Mouse (Mus musculus) limb, embryonic 11.5 days (tissue): ENCODE results near the gene Trim30a. TPM values are rescaled to one million over a fixed set of nuclear protein-coding genes. Genes with fewer than 3 reads are reported as not detected.
A peak's percentile ranks its signal among the peaks of the same experiment; 100 is the strongest.
"Not testable (repeated sequence)": the region's sequence is repeated elsewhere in the genome, so short reads cannot be mapped to it uniquely, and the experiment has no call there.

ENCODE experiments used
- ATAC-seq: fragments of 200-750 bp; cut with Nextera tagmentation; 2 replicates; pipeline ENCODE4 v1.8.0; 2017; ENCODE audit warnings: low read depth; ENCODE audit not compliant: insufficient number of reproducible peaks, low FRiP score, low TSS enrichment
- DNase-seq: peaks from one replicate; pipeline ENCODE4 v3.0.0-alpha.2; 2015; ENCODE audit warnings: low spot score
- H3K27ac ChIP-seq: fragments of 300-500 bp; sonication (generic); replicated peaks from 2 replicates; pipeline ENCODE4 v1.5.1; 2014; ENCODE audit warnings: low read depth, mild to moderate bottlenecking, low read length
- H3K27me3 ChIP-seq: fragments of 300-500 bp; sonication (generic); 2 replicates; pipeline ENCODE4 v1.6.1; 2014; ENCODE audit warnings: mild to moderate bottlenecking, low read length, mixed read lengths; ENCODE audit not compliant: control insufficient read depth, insufficient read depth
- H3K36me3 ChIP-seq: fragments of 300-500 bp; sonication (generic); 2 replicates; pipeline ENCODE4 v1.6.1; 2014; ENCODE audit warnings: mild to moderate bottlenecking, low read length, moderate library complexity, mixed read lengths; ENCODE audit not compliant: control insufficient read depth, insufficient read depth
- H3K4me1 ChIP-seq: fragments of 300-500 bp; sonication (generic); 2 replicates; pipeline ENCODE4 v1.6.1; 2014; ENCODE audit warnings: low read length, mixed read lengths; ENCODE audit not compliant: control insufficient read depth, insufficient read depth
- H3K4me2 ChIP-seq: fragments of 300-500 bp; sonication (generic); 2 replicates; pipeline ENCODE4 v1.6.1; 2014; ENCODE audit warnings: low read depth, mild to moderate bottlenecking, moderate library complexity; ENCODE audit not compliant: severe bottlenecking
- H3K4me3 ChIP-seq: fragments of 300-500 bp; sonication (generic); 2 replicates; pipeline ENCODE4 v1.5.1; 2014; ENCODE audit warnings: low read depth, low read length
- H3K9ac ChIP-seq: fragments of 300-500 bp; sonication (generic); 2 replicates; pipeline ENCODE4 v1.6.1; 2014; ENCODE audit warnings: mild to moderate bottlenecking, low read length
- H3K9me3 ChIP-seq: fragments of 300-500 bp; sonication (generic); 2 replicates; pipeline ENCODE4 v1.6.1; 2016; ENCODE audit warnings: low read length; ENCODE audit not compliant: control insufficient read depth
- WGBS: fragments of 180-500 bp; shearing (Covaris S2); extraction: QIAGEN DNeasy Blood & Tissue Kit; methylation state at CpG from one replicate; pipeline ENCODE4 v1.1.7; 2014; 5-methylcytosine and 5-hydroxymethylcytosine counted together
- polyA plus RNA-seq: library from polyadenylated mRNA; unstranded; fragments of >200 nt; fragmentation: Nextera tagmentation; extraction: Ambion mirVana; gene quantifications from 2 replicates; pipeline ENCODE4 v1.2.1, GENCODE M21; 2014

Gene Trim30a
- 0.51 and 0.61 TPM in 2 replicates for polyA plus RNA-seq

DNA sequence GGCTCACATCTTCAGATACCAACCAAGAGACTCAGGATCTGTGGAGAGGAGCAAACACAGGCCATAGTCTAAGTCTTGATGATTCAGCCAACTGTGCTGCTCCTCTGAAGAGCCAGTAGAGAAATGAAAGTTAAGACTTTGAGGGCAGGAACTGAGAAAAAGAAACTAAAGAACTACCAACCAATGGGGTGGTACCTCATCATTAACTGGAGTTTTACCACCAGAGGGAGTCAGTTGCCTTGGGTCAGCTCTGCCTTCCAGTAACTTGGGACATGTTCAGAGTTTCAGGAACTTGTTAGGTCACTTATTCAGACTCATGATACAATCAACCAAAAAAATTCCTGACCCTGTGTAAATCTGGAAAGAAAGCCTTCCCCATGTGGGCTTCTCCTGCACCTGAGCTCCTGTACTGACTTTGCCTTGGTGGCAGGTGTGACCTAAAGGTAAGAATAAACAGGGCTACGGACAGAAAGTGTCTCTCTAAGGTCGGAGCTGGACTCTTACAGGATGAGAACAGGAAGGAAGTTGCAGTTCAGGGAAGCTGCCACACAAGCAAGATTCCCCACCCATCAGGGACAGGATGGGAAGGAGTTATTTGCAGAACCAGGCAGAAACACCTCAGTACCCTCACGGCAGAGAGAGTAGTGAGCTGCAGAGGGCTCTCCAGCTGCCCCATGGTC is at the start of gene Trim30a:
Gene Trim30a (minus strand): TSS at position 129 of the 680 bp plus-strand sequence.
- H3K9ac ChIP-seq: no peak within 1 kb of the TSS
- H3K4me3 ChIP-seq: no peak within 1 kb of the TSS
- DNase-seq (no peak), ATAC-seq (no peak)
- no peak within 1 kb of the TSS for H3K4me2 ChIP-seq
- no peaks in the 10 kb centered on the region for H3K4me1 ChIP-seq
- no peaks in the 10 kb centered on the region for H3K9me3 ChIP-seq
- WGBS: 78% methylated on average over 3 of the region's 3 CpGs
- H3K27ac ChIP-seq: no peak within 1 kb of the TSS
- no peaks in the 10 kb centered on the region for H3K36me3 ChIP-seq
- no peaks in the 10 kb centered on the region for H3K27me3 ChIP-seq

DNA sequence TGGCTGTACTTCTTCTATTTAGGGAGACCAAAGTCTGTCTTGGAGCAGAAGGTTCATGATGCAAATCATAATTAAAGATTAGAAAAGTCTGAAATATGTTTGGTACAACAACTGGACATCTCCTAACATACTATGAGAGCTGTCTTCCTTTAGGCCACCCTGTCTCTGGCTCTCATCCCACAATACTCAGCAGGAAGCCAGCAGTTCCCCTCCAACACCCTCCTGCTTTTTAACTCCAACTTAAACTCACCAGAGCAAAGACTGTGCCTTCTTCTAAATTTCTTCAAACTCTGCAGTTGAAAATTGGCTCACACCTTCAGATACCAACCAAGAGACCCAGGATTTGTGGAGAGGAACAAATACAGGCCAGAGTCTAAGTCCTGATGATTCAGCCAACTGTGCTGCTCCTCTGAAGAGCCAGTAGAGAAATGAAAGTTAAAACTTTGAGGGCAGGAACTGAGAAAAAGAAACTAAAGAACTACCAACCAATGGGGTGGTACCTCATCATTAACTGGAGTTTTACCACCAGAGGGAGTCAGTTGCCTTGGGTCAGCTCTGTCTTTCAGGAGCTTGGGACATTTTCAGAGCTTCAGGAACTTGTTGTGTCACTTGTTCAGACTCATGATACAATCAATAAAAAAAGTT is 42.5 kb upstream of the Trim30a start, which contains the start of gene Trim30d:
Gene Trim30d (minus strand): TSS at position 429 of the 645 bp plus-strand sequence.
- not testable (repeated sequence) for H3K27me3 ChIP-seq, H3K4me2 ChIP-seq, H3K4me1 ChIP-seq, DNase-seq, H3K9ac ChIP-seq, H3K9me3 ChIP-seq, H3K36me3 ChIP-seq, H3K27ac ChIP-seq, ATAC-seq, H3K4me3 ChIP-seq

DNA sequence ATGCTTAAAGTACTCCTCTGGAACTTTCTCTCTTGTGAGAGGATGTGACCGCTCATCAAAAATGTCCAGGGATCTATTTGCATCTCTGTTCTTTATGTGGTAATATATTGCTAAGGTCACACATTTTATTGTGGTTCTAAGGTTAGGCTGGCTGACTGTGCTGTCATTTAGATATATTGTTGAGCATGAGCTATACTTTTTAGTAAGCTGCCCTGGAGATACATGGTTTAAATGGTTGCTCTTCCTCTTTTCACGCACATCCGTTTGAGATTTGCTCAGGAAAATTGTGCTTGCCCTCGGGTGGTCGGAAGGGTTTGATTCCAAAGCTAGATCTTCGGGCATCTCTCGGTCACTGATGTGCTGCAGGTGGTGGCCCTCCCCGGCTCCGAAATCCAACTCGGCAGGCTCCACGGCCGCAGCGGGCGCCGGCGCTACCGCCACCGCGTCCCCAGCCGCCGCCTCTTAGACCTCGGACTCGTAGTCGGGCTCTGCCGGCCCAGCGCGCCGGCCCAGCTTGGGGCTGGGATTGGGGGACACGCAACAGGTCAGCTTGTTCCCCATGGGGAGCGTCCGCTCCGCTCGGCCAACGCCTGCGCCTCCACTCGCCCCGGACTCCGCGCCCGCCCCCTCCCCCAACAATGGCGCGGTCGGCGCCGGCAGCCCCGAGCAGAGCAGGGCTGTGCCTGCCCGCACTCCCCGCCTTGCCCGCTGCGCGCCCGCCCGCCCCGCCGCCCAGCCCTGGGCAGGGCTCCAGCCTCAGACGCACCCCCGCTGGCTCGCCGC is 36.8 kb upstream of the Trim30a start:
- ATAC-seq (peak; percentile 91), DNase-seq (peak; percentile 50)
- no peaks in the 10 kb centered on the region for H3K4me1 ChIP-seq
- no peaks in the 10 kb centered on the region for H3K9me3 ChIP-seq
- no peaks in the 10 kb centered on the region for H3K36me3 ChIP-seq
- H3K9ac ChIP-seq: peak overlapping the region; percentile 45; the same call in 1 of the 2 replicates
- H3K27me3 ChIP-seq: no peaks in the 10 kb centered on the region
- H3K27ac ChIP-seq: no peak overlapping the region
- H3K4me2 ChIP-seq: peak overlapping the region; percentile 53
- H3K4me3 ChIP-seq: peak overlapping the region; percentile 41
- 3% methylated on average over 50 of the region's 59 CpGs for WGBS

DNA sequence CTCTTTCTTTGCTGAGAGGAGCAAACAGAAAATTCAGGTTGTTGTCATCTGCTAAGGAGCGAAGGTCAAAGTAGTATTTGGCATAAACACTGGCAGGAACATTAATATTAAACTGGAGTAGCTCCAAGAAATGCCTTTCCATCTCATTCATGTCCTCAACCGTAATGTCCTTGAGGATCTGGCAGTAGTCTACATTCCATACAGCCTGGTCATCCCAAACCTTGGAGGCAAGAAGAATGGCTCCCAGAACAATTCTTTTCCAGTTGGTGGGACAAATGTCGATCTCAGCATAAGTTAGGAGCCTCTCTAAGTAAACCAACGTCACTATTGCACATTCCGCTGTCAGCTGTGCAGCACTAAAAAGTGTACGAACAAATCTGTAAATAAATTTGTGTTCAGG is 36.2 kb upstream of the Trim30a start:
- not testable (repeated sequence) for H3K9ac ChIP-seq, H3K4me1 ChIP-seq, ATAC-seq, H3K4me2 ChIP-seq, H3K9me3 ChIP-seq, H3K27ac ChIP-seq, H3K27me3 ChIP-seq, H3K36me3 ChIP-seq, DNase-seq, H3K4me3 ChIP-seq
- WGBS: 72% methylated on average over 6 of the region's 6 CpGs

DNA sequence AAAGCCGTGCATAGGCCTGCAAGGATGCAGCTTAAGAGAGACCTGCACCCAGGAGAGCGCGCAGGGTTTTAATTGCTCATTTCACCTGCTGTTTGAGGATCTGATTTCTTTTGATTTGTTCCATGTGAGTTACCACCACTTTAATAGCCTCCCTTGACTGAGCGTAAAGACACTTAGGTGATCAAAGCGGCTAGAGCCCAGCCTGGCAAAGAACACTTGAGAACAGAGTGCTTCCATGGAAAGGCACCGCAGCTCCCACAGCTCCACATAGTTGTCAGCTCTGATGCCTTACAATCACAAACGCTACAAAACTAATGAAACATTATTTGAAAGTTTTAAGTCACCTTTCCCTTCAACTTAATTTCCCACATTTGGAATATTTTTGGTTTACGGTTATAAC is 34.5 kb upstream of the Trim30a start:
- not testable (repeated sequence) for ATAC-seq, H3K4me2 ChIP-seq, H3K27me3 ChIP-seq, H3K4me1 ChIP-seq, H3K9ac ChIP-seq, H3K36me3 ChIP-seq, H3K27ac ChIP-seq, H3K4me3 ChIP-seq, DNase-seq, H3K9me3 ChIP-seq
- WGBS: 34% methylated on average over 7 of the region's 8 CpGs

DNA sequence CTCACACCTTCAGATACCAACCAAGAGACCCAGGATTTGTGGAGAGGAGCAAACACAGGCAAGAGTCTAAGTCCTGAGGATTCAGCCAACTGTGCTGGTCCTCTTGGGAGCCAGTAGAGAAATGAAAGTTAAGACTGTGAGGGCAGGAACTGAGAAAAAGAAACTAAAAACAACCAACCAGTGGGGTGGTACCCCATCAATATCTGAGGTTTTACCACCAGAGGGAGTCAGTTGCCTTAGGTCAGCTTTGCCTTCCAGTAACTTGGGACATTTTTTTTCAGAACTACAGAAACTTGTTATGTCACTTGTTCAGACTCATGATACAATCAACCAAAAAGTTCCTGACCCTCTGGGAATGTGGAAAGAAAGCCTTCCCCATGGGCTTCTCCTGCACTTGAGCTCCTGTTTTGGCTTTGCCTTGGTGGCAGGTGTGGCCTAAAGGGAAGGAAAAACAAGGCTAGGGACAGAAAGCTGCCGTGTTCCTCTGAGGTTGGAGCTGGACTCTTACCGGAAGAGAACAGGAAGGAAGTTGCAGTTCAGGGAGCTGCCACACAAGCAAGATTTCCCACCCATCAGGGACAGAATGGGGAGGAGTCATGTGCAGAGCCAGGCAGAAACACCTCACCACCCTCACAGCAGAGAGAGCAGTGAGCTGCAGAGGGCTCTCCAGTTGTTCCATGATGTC is 18.9 kb downstream of the Trim30a start:
- H3K9me3 ChIP-seq: no peaks in the 10 kb centered on the region
- no peaks in the 10 kb centered on the region for H3K4me1 ChIP-seq
- H3K36me3 ChIP-seq: no peaks in the 10 kb centered on the region
- H3K4me2 ChIP-seq: no peak overlapping the region
- ATAC-seq (no peak), DNase-seq (no peak)
- no peak overlapping the region for H3K4me3 ChIP-seq
- 64% methylated on average over 2 of the region's 2 CpGs for WGBS
- no peak overlapping the region for H3K9ac ChIP-seq
- no peaks in the 10 kb centered on the region for H3K27me3 ChIP-seq
- no peak overlapping the region for H3K27ac ChIP-seq

DNA sequence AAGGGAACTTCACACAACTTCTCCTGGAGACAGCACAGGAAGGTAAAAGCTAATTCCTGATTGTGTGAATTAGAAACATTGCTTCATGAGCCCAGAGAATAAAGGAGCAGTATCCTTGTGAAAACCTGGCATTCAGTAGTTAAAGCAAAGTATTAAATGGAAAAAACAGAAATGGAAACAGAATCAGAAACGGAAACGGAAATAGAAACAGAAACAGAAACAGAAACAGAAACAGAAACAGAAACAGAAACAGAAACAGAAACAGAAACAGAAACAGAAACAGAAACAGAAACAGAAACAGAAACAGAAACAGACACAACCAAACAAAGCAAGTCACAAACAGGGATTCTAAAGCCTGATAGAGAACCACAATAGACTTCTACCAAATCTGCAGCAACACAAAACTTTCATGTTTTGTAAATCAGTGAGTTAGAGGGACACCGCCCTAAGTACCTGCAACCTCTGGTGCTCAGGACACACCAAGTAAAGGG is 60.5 kb downstream of the Trim30a start:
- H3K4me3 ChIP-seq: no peak overlapping the region
- no peaks in the 10 kb centered on the region for H3K9me3 ChIP-seq
- H3K27me3 ChIP-seq: no peaks in the 10 kb centered on the region
- no peak overlapping the region for H3K9ac ChIP-seq
- no peak overlapping the region for H3K4me2 ChIP-seq
- ATAC-seq: no peak
- no peaks in the 10 kb centered on the region for H3K36me3 ChIP-seq
- 93% methylated on average over 3 of the region's 3 CpGs for WGBS
- no peaks in the 10 kb centered on the region for H3K4me1 ChIP-seq
- no peak for DNase-seq
- H3K27ac ChIP-seq: no peak overlapping the region

DNA sequence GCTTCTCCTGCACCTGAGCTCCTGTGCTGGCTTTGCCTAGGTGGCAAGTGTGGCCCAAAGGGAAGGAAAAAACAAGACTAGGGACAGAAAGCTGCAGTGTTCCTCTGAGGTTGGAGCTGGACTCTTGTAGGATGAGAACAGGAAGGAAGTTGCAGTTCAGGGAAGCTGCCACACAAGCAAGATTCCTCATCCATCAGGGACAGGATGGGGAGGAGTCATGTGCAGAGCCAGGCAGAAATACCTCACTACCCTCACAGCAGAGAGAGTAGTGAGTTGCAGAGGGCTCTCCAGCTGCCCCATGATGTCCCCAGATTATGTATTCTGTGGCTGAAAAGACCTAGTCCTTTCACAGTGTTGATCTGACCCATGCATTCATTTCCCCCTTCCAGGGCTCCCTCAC is 63.9 kb downstream of the Trim30a start:
- Histone ChIP-seq H3K27ac (no peak overlapping the region), H3K9ac (no peak overlapping the region), H3K27me3 (no peaks in the 10 kb centered on the region), H3K4me1 (no peaks in the 10 kb centered on the region), H3K9me3 (no peaks in the 10 kb centered on the region), H3K36me3 (no peaks in the 10 kb centered on the region), H3K4me3 (no peak overlapping the region), H3K4me2 (no peak overlapping the region)
- ATAC-seq: no peak
- DNase-seq: no peak
